Mouse (Mus musculus) embryonic facial prominence, embryonic 12.5 days (tissue): ENCODE measurements around the gene Actr3. TPM values are rescaled to one million over a fixed set of nuclear protein-coding genes. Genes with fewer than 3 reads are reported as not detected.

ENCODE experiments used
- ATAC-seq: fragments of 200-750 bp; cut with Nextera tagmentation; 2 replicates; pipeline ENCODE4 v1.8.0; 2017; ENCODE audit not compliant: insufficient number of reproducible peaks, insufficient read depth, low FRiP score, low TSS enrichment
- H3K27ac ChIP-seq: fragments of 300-500 bp; sonication (generic); 2 replicates; pipeline ENCODE4 v1.5.1; 2016; ENCODE audit warnings: mild to moderate bottlenecking
- H3K27me3 ChIP-seq: fragments of 300-500 bp; sonication (generic); 2 replicates; pipeline ENCODE4 v1.6.1; 2016; ENCODE audit warnings: mild to moderate bottlenecking, moderate library complexity
- H3K36me3 ChIP-seq: fragments of 300-500 bp; sonication (generic); 2 replicates; pipeline ENCODE4 v1.6.1; 2016; ENCODE audit warnings: mild to moderate bottlenecking
- H3K4me1 ChIP-seq: fragments of 300-500 bp; sonication (generic); 2 replicates; pipeline ENCODE4 v1.6.1; 2016
- H3K4me2 ChIP-seq: fragments of 300-500 bp; sonication (generic); replicated peaks from 2 replicates; pipeline ENCODE4 v1.6.1; 2016; ENCODE audit warnings: mild to moderate bottlenecking, moderate library complexity
- H3K4me3 ChIP-seq: fragments of 300-500 bp; sonication (generic); 2 replicates; pipeline ENCODE4 v1.5.1; 2016; ENCODE audit warnings: mild to moderate bottlenecking
- H3K9ac ChIP-seq: fragments of 300-500 bp; sonication (generic); 2 replicates; pipeline ENCODE4 v1.6.1; 2016; ENCODE audit warnings: mild to moderate bottlenecking, moderate library complexity
- H3K9me3 ChIP-seq: fragments of 300-500 bp; sonication (generic); 2 replicates; pipeline ENCODE4 v1.6.1; 2016; ENCODE audit warnings: mild to moderate bottlenecking, moderate library complexity
- WGBS: fragments of 180-500 bp; shearing (Covaris S2); methylation state at CpG from one replicate; pipeline ENCODE4 v1.1.7; 2016; 5-methylcytosine and 5-hydroxymethylcytosine counted together
- polyA plus RNA-seq: library from polyadenylated mRNA; unstranded; fragments of >200 nt; fragmentation: Nextera tagmentation; extraction: Ambion mirVana; gene quantifications from 2 replicates; pipeline ENCODE4 v1.2.1, GENCODE M21; 2016

The Actr3 gene
- polyA plus RNA-seq, 1 experiment from 2014 or later: 243 TPM

- no peak for ATAC-seq
- H3K9ac ChIP-seq: no peak overlapping the region
- WGBS: 88% methylated on average over 2 of the region's 2 CpGs
- H3K27ac ChIP-seq: no peak overlapping the region
- no peaks in the 10 kb centered on the region for H3K36me3 ChIP-seq
- no peak overlapping the region for H3K4me3 ChIP-seq
- no peaks in the 10 kb centered on the region for H3K27me3 ChIP-seq
- no peak overlapping the region for H3K4me2 ChIP-seq
- peaks cover 4% of the 10 kb centered on the region; the same call in 1 of the 2 replicates for H3K4me1 ChIP-seq
- H3K9me3 ChIP-seq: no peaks in the 10 kb centered on the region
Observed at GRCm38 (mm10) chr1:125437161-125437560, 1.6 kb upstream of the Actr3 start.

GRCm38 (mm10) chr1:125435018-125435368 is 534 bp downstream of the Actr3 start:
- no peaks in the 10 kb centered on the region for H3K9me3 ChIP-seq
- peak overlapping the region; percentile 83 for H3K4me3 ChIP-seq
- no peaks in the 10 kb centered on the region for H3K36me3 ChIP-seq
- 1% methylated on average over 21 of the region's 23 CpGs for WGBS
- ATAC-seq: no peak
- peaks cover 4% of the 10 kb centered on the region; the same call in 1 of the 2 replicates for H3K4me1 ChIP-seq
- peak overlapping the region; percentile 98 for H3K27ac ChIP-seq
- peak overlapping the region; percentile 56 for H3K4me2 ChIP-seq
- peak overlapping the region; percentile 88 for H3K9ac ChIP-seq
- no peaks in the 10 kb centered on the region for H3K27me3 ChIP-seq

GRCm38 (mm10) chr1:125434485-125435001 is 984 bp downstream of the Actr3 start:
- Histone ChIP-seq H3K36me3 (no peaks in the 10 kb centered on the region), H3K9me3 (no peaks in the 10 kb centered on the region), H3K27me3 (no peaks in the 10 kb centered on the region), H3K27ac (peak overlapping the region; percentile 98), H3K4me3 (peak overlapping the region; percentile 83), H3K4me2 (peak overlapping the region; percentile 56), H3K9ac (peak overlapping the region; percentile 88), H3K4me1 (peaks cover 4% of the 10 kb centered on the region; the same call in 1 of the 2 replicates)
- no peak for ATAC-seq
- under 1% methylated on average over 25 of the region's 25 CpGs for whole genome bisulfite sequencing

- no peak overlapping the region for H3K4me2 ChIP-seq
- H3K27ac ChIP-seq: no peak overlapping the region
- no peaks in the 10 kb centered on the region for H3K9me3 ChIP-seq
- no peak overlapping the region for H3K9ac ChIP-seq
- ATAC-seq: no peak
- 82% methylated on average over 4 of the region's 4 CpGs for WGBS
- H3K4me3 ChIP-seq: no peak overlapping the region
- no peaks in the 10 kb centered on the region for H3K27me3 ChIP-seq
- H3K36me3 ChIP-seq: no peaks in the 10 kb centered on the region
- H3K4me1 ChIP-seq: peaks cover 13% of the 10 kb centered on the region; the same call in 1 of the 2 replicates
Observed at GRCm38 (mm10) chr1:125431286-125431685, 4.2 kb downstream of the Actr3 start.

GRCm38 (mm10) chr1:125430737-125431136 is 4.8 kb downstream of the Actr3 start:
- H3K36me3 ChIP-seq: no peaks in the 10 kb centered on the region
- ATAC-seq: no peak
- no peak overlapping the region for H3K4me2 ChIP-seq
- no peak overlapping the region for H3K9ac ChIP-seq
- H3K27me3 ChIP-seq: no peaks in the 10 kb centered on the region
- no peaks in the 10 kb centered on the region for H3K9me3 ChIP-seq
- H3K27ac ChIP-seq: no peak overlapping the region
- peaks cover 13% of the 10 kb centered on the region; the same call in 1 of the 2 replicates for H3K4me1 ChIP-seq
- no peak overlapping the region for H3K4me3 ChIP-seq
- WGBS: 75% methylated on average over 7 of the region's 7 CpGs

DNA sequence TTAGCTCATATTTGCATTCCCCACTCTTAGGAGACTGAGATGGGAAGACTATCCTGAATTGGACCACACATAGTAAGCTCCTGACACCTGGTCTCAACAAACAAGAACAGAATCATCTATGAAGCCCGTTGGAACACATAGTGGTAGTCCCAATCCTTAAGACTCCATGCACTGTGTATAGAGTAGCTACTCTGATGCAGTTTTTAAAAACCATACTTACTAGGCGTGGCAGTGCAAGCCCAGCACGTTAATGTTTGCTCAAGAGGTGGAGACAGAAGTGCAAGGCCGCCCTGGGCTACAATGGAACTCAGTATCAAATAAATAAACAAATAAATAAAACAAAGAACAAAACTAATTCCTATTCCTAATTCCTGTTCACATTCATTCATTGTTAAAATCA is 5.5 kb downstream of the Actr3 start:
- H3K9me3 ChIP-seq: no peaks in the 10 kb centered on the region
- no peak overlapping the region for H3K4me3 ChIP-seq
- WGBS: 79% methylated on average over 4 of the region's 4 CpGs
- H3K36me3 ChIP-seq: no peaks in the 10 kb centered on the region
- no peaks in the 10 kb centered on the region for H3K27me3 ChIP-seq
- no peak for ATAC-seq
- no peak overlapping the region for H3K9ac ChIP-seq
- no peak overlapping the region for H3K27ac ChIP-seq
- H3K4me2 ChIP-seq: no peak overlapping the region
- peaks cover 13% of the 10 kb centered on the region; the same call in 1 of the 2 replicates for H3K4me1 ChIP-seq

- no peaks in the 10 kb centered on the region for H3K27me3 ChIP-seq
- no peak overlapping the region for H3K27ac ChIP-seq
- ATAC-seq: no peak
- WGBS: 59% methylated on average over 2 of the region's 2 CpGs
- peaks cover 13% of the 10 kb centered on the region; the same call in 1 of the 2 replicates for H3K4me1 ChIP-seq
- no peak overlapping the region for H3K9ac ChIP-seq
- no peaks in the 10 kb centered on the region for H3K36me3 ChIP-seq
- no peak overlapping the region for H3K4me3 ChIP-seq
- H3K4me2 ChIP-seq: no peak overlapping the region
- H3K9me3 ChIP-seq: no peaks in the 10 kb centered on the region
Observed at GRCm38 (mm10) chr1:125428315-125428714, 7.2 kb downstream of the Actr3 start.

- Histone ChIP-seq H3K4me1 (peaks cover 9% of the 10 kb centered on the region; the same call in 1 of the 2 replicates), H3K9me3 (no peaks in the 10 kb centered on the region), H3K4me3 (no peak overlapping the region), H3K27ac (no peak overlapping the region), H3K27me3 (no peaks in the 10 kb centered on the region), H3K36me3 (no peaks in the 10 kb centered on the region), H3K9ac (no peak overlapping the region), H3K4me2 (no peak overlapping the region)
- 85% methylated on average over 2 of the region's 2 CpGs for WGBS
- ATAC-seq: no peak
Observed at GRCm38 (mm10) chr1:125426387-125427045, 9.0 kb downstream of the Actr3 start.

GRCm38 (mm10) chr1:125419906-125420305 is 15.6 kb downstream of the Actr3 start:
- H3K4me2 ChIP-seq: no peak overlapping the region
- H3K27me3 ChIP-seq: no peaks in the 10 kb centered on the region
- no peaks in the 10 kb centered on the region for H3K9me3 ChIP-seq
- no peaks in the 10 kb centered on the region for H3K4me1 ChIP-seq
- ATAC-seq: no peak
- H3K36me3 ChIP-seq: peaks cover 9% of the 10 kb centered on the region; the same call in 1 of the 2 replicates
- H3K4me3 ChIP-seq: no peak overlapping the region
- H3K27ac ChIP-seq: no peak overlapping the region
- WGBS: 65% methylated on average over 2 of the region's 2 CpGs
- H3K9ac ChIP-seq: no peak overlapping the region

DNA sequence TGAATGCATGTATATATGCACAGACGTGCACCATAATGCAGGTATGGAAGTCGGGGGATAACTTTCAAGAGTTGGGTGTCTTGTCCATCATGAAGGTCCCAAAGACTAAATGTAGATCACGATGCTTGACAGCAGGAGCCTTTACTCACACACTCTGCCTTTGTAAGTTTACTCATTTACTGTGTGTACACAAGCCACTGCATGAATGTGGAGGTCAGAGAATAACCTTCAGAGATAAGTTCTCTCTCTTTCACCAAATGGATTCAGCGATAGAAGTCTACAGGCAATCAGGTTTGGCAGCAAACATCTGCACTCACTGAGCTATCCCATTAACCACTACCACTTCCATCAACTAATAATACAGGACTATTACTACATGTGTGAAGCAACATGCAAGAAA is 16.8 kb downstream of the Actr3 start:
- WGBS: 94% methylated on average over 4 of the region's 4 CpGs
- Histone ChIP-seq H3K9ac (no peak overlapping the region), H3K4me1 (no peaks in the 10 kb centered on the region), H3K36me3 (peaks cover 16% of the 10 kb centered on the region), H3K4me3 (no peak overlapping the region), H3K27me3 (no peaks in the 10 kb centered on the region), H3K27ac (no peak overlapping the region), H3K9me3 (no peaks in the 10 kb centered on the region), H3K4me2 (no peak overlapping the region)
- ATAC-seq: no peak

- Histone ChIP-seq H3K4me1 (no peaks in the 10 kb centered on the region), H3K27me3 (no peaks in the 10 kb centered on the region), H3K27ac (no peak overlapping the region), H3K36me3 (peaks cover 40% of the 10 kb centered on the region), H3K9ac (no peak overlapping the region), H3K4me3 (no peak overlapping the region), H3K4me2 (no peak overlapping the region), H3K9me3 (no peaks in the 10 kb centered on the region)
- ATAC-seq: no peak
- 92% methylated on average over 6 of the region's 6 CpGs for WGBS
Observed at GRCm38 (mm10) chr1:125407220-125407619, 28.3 kb downstream of the Actr3 start.

GRCm38 (mm10) chr1:125395391-125395790 is 40.1 kb downstream of the Actr3 start:
- Histone ChIP-seq H3K4me2 (no peak overlapping the region), H3K4me3 (no peak overlapping the region), H3K36me3 (peaks cover 47% of the 10 kb centered on the region), H3K9me3 (no peaks in the 10 kb centered on the region), H3K4me1 (no peaks in the 10 kb centered on the region), H3K27ac (no peak overlapping the region), H3K27me3 (no peaks in the 10 kb centered on the region), H3K9ac (no peak overlapping the region)
- ATAC-seq: no peak
- 95% methylated on average over 1 of the region's 1 CpGs for WGBS
